Mouse (Mus musculus) lung, postnatal 0 days (tissue): Measurements from ENCODE around the gene Rab11fip5. TPM values are rescaled to one million over a fixed set of nuclear protein-coding genes. Genes with fewer than 3 reads are reported as not detected.
A peak's percentile ranks its signal among the peaks of the same experiment; 100 is the strongest.

ENCODE experiments used
- ATAC-seq: fragments of 200-750 bp; cut with Nextera tagmentation; 2 replicates; pipeline ENCODE4 v1.8.0; 2017; ENCODE audit warnings: moderate library complexity
- DNase-seq: peaks from one replicate; pipeline ENCODE4 v3.0.0-alpha.2; 2016; ENCODE audit warnings: low spot score
- H3K27ac ChIP-seq: fragments of 300-500 bp; sonication (generic); 2 replicates; pipeline ENCODE4 v1.5.1; 2014; ENCODE audit warnings: antibody characterized with exemption, mild to moderate bottlenecking, low read length, mixed read lengths
- H3K27me3 ChIP-seq: fragments of 300-500 bp; sonication (generic); replicated peaks from 2 replicates; pipeline ENCODE4 v1.6.1; 2014; ENCODE audit warnings: low read length, mixed read lengths; ENCODE audit not compliant: insufficient read depth
- H3K36me3 ChIP-seq: fragments of 300-500 bp; sonication (generic); 2 replicates; pipeline ENCODE4 v1.6.1; 2014; ENCODE audit warnings: low read length, mixed read lengths; ENCODE audit not compliant: insufficient read depth
- H3K4me1 ChIP-seq: fragments of 300-500 bp; sonication (generic); 2 replicates; pipeline ENCODE4 v1.6.1; 2014; ENCODE audit warnings: antibody characterized with exemption, low read depth, low read length, mixed read lengths; ENCODE audit not compliant: insufficient read depth
- H3K4me2 ChIP-seq: fragments of 300-500 bp; sonication (generic); replicated peaks from 2 replicates; pipeline ENCODE4 v1.6.1; 2014; ENCODE audit warnings: low read depth, mild to moderate bottlenecking, low read length, moderate library complexity, mixed read lengths
- H3K4me3 ChIP-seq: fragments of 300-500 bp; sonication (generic); 2 replicates; pipeline ENCODE4 v1.5.1; 2014; ENCODE audit warnings: low read depth, low read length
- H3K9ac ChIP-seq: fragments of 300-500 bp; sonication (generic); replicated peaks from 2 replicates; pipeline ENCODE4 v1.6.1; 2014; ENCODE audit warnings: low read depth, mild to moderate bottlenecking
- H3K9me3 ChIP-seq: fragments of 300-500 bp; sonication (generic); 2 replicates; pipeline ENCODE4 v1.6.1; 2016; ENCODE audit warnings: low read length, mixed read lengths
- CTCF ChIP-seq: IDR thresholded peaks from 2 replicates; pipeline ENCODE4 v1.5.1; 2016; ENCODE audit warnings: antibody characterized with exemption, mild to moderate bottlenecking
- EP300 ChIP-seq: IDR thresholded peaks from 2 replicates; pipeline ENCODE4 v1.6.1; 2016; ENCODE audit warnings: antibody characterized with exemption, mild to moderate bottlenecking, control low read depth
- WGBS: fragments of 180-500 bp; shearing (Covaris S2); extraction: QIAGEN DNeasy Blood & Tissue Kit; methylation state at CpG from one replicate; pipeline ENCODE4 v1.1.7; 2014; 5-methylcytosine and 5-hydroxymethylcytosine counted together
- polyA plus RNA-seq: library from polyadenylated mRNA; unstranded; fragments of >200 nt; fragmentation: Nextera tagmentation; extraction: Ambion mirVana; gene quantifications from 2 replicates; pipeline ENCODE4 v1.2.1, GENCODE M21; 2015

Rab11fip5 gene
- 11.2 and 12.2 TPM in 2 replicates for polyA plus RNA-seq

DNA sequence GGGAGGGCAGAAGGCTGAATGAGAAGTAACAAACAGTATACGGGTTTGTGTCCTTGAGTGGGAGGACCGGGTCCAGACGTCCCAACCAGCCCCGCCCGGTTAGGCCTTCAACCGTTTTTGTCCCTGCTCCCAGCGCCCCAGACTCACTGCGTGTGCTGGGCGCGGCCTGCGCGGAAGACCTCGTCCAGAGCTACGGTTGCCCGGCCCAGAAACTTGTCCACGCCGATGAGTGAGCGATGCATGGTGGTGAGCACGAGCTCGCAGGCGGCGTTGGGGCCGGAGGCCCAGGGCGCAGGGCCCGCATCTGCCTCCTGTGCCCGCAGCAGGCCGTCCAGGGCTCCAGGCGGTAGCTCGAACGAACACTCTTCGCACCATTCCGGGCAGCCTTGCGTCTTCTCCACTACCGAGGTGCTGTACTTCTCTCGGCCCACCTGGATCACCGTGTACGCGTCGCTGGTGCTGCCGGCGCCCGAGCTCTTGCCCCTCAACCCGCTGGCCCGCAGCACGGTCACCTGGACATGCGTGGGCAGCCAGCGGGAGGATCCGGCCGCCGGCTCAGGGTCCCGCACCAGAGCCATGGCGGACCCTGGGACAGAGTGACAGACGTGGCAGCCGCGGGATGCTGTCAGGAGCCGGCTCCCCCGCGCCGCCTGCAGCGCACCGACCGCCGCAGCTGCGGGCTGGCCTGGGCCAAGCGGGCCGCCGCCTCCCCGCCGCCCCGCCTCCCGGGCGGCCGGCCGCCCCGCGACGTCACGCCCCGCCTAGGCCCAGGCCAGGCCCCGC is at the start of gene Rab11fip5:
Gene Rab11fip5 (minus strand): TSS at position 684 of the 783 bp plus-strand sequence.
- H3K27me3 ChIP-seq: no peaks in the 10 kb centered on the region
- TF ChIP-seq EP300 (no peak), CTCF (no peak)
- H3K9ac ChIP-seq: peak within 1 kb of the TSS; percentile 74
- H3K36me3 ChIP-seq: no peaks in the 10 kb centered on the region
- ATAC-seq: peak; percentile 12
- peaks cover 18% of the 10 kb centered on the region for H3K4me1 ChIP-seq
- H3K4me3 ChIP-seq: peak within 1 kb of the TSS; percentile 77
- H3K27ac ChIP-seq: peak within 1 kb of the TSS; percentile 62
- peak; percentile 50 for DNase-seq
- WGBS: under 1% methylated on average over 65 of the region's 80 CpGs
- H3K4me2 ChIP-seq: peak within 1 kb of the TSS; percentile 97
- H3K9me3 ChIP-seq: no peaks in the 10 kb centered on the region

- 12% methylated on average over 28 of the region's 28 CpGs for WGBS
- Histone ChIP-seq H3K27me3 (no peaks in the 10 kb centered on the region), H3K4me2 (peak within 1 kb of the TSS; percentile 28; the same call in 1 of the 2 replicates), H3K4me3 (no peak within 1 kb of the TSS), H3K9me3 (no peaks in the 10 kb centered on the region), H3K36me3 (no peaks in the 10 kb centered on the region), H3K9ac (no peak within 1 kb of the TSS; the same call in 1 of the 2 replicates), H3K27ac (no peak within 1 kb of the TSS), H3K4me1 (no peaks in the 10 kb centered on the region)
- no peak for TF ChIP-seq CTCF
- TF ChIP-seq EP300: no peak
- DNase-seq: no peak
- 0 out of 2 replicates have a peak, but pooled peaks have one; percentile 7 for ATAC-seq
These were observed 49.5 kb upstream of the Rab11fip5 start, which contains the start of gene Noto for GRCm38 (mm10) chr6:85423836-85424379. Noto (plus strand) TSS chr6:85423886.

DNA sequence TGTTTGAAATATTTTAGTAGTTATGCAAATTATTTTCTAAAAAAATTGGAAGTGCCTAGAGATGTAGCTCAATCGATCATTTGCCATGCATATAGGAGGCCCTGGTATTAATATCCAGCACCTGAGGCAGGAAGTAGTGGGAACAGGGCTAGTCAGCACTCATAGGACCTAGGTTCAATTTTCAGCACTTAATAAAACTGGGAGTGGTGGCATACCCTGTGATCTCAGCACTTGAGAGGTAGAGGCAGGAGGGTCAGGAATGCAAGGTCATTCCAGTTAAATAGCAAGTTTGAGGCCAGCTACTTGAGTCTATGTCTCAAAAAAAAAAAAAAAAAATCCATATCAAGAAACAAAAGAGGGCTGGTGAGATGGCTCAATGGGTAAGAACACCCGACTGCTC is 44.7 kb upstream of the Rab11fip5 start:
- H3K4me2 ChIP-seq: no peak overlapping the region

GRCm38 (mm10) chr6:85415829-85416228 is 41.4 kb upstream of the Rab11fip5 start:
- peak; percentile 83 for ATAC-seq
- WGBS: 23% methylated on average over 2 of the region's 3 CpGs
- peak; percentile 60 for TF ChIP-seq EP300
- TF ChIP-seq CTCF: peak; percentile 37
- DNase-seq: peak; percentile 86
- Histone ChIP-seq H3K27ac (peak overlapping the region; percentile 74), H3K4me3 (no peak overlapping the region), H3K4me1 (no peaks in the 10 kb centered on the region; the same call in 1 of the 2 replicates), H3K9ac (no peak overlapping the region), H3K27me3 (no peaks in the 10 kb centered on the region), H3K9me3 (no peaks in the 10 kb centered on the region), H3K36me3 (no peaks in the 10 kb centered on the region), H3K4me2 (no peak overlapping the region)

More for the DNA sequence above, 44.7 kb upstream of the Rab11fip5 start:
- WGBS: 49% methylated on average over 2 of the region's 2 CpGs
- no peak overlapping the region for H3K4me3 ChIP-seq
- peak; percentile 71 for DNase-seq
- no peak overlapping the region for H3K9ac ChIP-seq
- TF ChIP-seq CTCF (no peak), EP300 (peak; percentile 53; the same call in 1 of the 2 replicates)
- no peaks in the 10 kb centered on the region for H3K36me3 ChIP-seq
- no peaks in the 10 kb centered on the region; the same call in 1 of the 2 replicates for H3K4me1 ChIP-seq
- no peaks in the 10 kb centered on the region for H3K27me3 ChIP-seq
- ATAC-seq: peak; percentile 79
- no peaks in the 10 kb centered on the region for H3K9me3 ChIP-seq
- H3K27ac ChIP-seq: peak overlapping the region; percentile 57; the same call in 1 of the 2 replicates

DNA sequence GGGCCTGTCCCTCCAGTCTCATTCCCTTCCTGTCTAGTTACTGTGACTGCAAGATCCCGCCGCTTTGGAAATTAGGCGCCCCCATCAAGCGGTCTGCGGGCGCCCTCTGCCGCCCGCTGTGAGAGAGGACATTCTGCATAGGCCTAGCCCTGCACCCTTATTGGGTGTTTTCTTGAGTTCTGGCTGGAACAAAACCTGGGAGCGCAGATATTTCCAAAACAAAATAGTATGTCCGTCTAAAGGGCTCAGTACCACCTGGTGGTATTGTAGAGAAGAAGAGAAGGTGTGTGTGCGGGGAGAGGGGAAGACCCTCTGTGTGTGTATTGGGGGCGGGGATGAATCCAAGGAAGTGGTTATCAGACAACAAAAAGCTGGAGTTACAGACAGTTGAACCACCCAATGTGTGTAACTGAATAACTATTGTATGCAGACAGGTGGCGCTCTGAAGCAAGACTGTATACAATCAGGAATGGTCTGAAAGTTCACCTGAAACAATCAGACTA is 36.4 kb upstream of the Rab11fip5 start:
- H3K9me3 ChIP-seq: no peaks in the 10 kb centered on the region
- ATAC-seq (peak; percentile 87), DNase-seq (peak; percentile 89)
- H3K4me3 ChIP-seq: no peak overlapping the region
- no peak overlapping the region for H3K9ac ChIP-seq
- H3K27me3 ChIP-seq: peaks cover 18% of the 10 kb centered on the region; the same call in 1 of the 2 replicates
- peak; percentile 82 for TF ChIP-seq CTCF
- no peak for TF ChIP-seq EP300
- no peaks in the 10 kb centered on the region for H3K4me1 ChIP-seq
- H3K36me3 ChIP-seq: no peaks in the 10 kb centered on the region
- 10% methylated on average over 13 of the region's 13 CpGs for WGBS
- no peak overlapping the region for H3K4me2 ChIP-seq
- H3K27ac ChIP-seq: no peak overlapping the region

DNA sequence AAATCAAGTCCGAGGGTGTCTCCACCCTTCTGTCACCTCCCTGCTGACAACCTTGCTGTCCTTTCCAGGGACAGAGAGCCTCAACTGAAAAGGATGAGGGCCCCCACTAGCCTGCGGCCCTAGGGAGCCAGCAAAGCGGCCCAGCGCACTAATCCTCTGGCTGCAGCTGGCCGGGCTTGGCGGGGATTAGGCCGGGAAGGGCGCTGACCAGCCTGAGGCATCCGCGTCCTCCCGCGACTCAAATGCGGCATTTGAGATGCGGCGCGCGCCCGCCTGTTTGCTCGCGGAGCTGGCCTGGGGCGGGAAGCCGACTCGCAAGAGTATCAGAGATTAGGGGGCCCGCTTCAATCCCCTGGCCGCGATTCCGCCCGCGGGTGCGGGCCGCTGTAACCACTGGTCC is 34.6 kb upstream of the Rab11fip5 start:
- no peak overlapping the region for H3K9ac ChIP-seq
- no peak overlapping the region for H3K4me3 ChIP-seq
- no peak overlapping the region for H3K4me2 ChIP-seq
- 8% methylated on average over 28 of the region's 31 CpGs for WGBS
- DNase-seq (no peak), ATAC-seq (no peak)
- no peaks in the 10 kb centered on the region for H3K9me3 ChIP-seq
- H3K36me3 ChIP-seq: no peaks in the 10 kb centered on the region
- no peak overlapping the region for H3K27ac ChIP-seq
- H3K27me3 ChIP-seq: peaks cover 18% of the 10 kb centered on the region; the same call in 1 of the 2 replicates
- TF ChIP-seq CTCF: no peak
- TF ChIP-seq EP300: no peak
- no peaks in the 10 kb centered on the region for H3K4me1 ChIP-seq
